Mouse (Mus musculus): ENCODE measurements around the gene 2010111I01Rik.

DNA sequence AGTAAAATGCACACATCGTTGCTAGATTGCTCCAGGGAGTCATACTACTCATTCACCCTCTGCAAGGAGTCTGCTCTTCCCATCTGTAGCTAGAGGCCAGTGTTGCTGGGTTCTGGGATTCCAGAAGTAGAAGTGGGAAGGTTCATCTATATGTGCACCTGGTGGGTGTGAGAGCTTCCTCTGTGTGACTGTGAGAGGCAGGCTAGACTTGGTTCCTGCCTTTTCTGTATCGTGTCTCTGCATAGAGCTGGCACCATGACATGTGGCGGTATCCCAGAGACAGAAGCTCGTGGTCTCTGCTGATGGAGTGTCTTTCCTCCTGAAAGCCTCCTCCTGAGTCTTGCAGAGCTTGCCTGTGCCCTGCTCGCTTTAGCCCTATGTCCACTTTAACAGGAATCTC is 223.6 kb downstream of the 2010111I01Rik start:
- no peak for TF ChIP-seq CTCF (IDR thresholded peaks at IDR 0.05; ENCODE audit: low read depth)
- no peak for TF ChIP-seq EP300 (IDR thresholded peaks at IDR 0.05; ENCODE audit: low read depth)

Measured in heart, postnatal 0 days (tissue).